Mouse (Mus musculus) bone marrow macrophage, adult 2 months (primary cell): ENCODE measurements around the gene Cdpf1. TPM values are rescaled to one million over a fixed set of nuclear protein-coding genes. Genes with fewer than 3 reads are reported as not detected.

Experiments used
- H3K27ac ChIP-seq: 2 replicates; pipeline ENCODE4 v1.5.1; 2012; ENCODE audit warnings: low read depth, low read length; ENCODE audit not compliant: insufficient read depth
- H3K4me1 ChIP-seq: 2 replicates; pipeline ENCODE4 v1.6.1; 2012; ENCODE audit warnings: low read length; ENCODE audit not compliant: control insufficient read depth, insufficient read depth
- H3K4me3 ChIP-seq: 2 replicates; pipeline ENCODE4 v1.5.1; 2012; ENCODE audit warnings: mild to moderate bottlenecking, low read length, moderate library complexity; ENCODE audit not compliant: insufficient read depth
- CTCF ChIP-seq: IDR thresholded peaks from 2 replicates; pipeline ENCODE4 v1.5.1; 2012; ENCODE audit warnings: low read depth, mild to moderate bottlenecking, low read length, moderate library complexity
- POLR2A ChIP-seq: IDR thresholded peaks from 2 replicates; pipeline ENCODE4 v1.6.1; 2012; ENCODE audit warnings: mild to moderate bottlenecking, low read depth, low read length, borderline replicate concordance
- polyA plus RNA-seq: library from polyadenylated mRNA; stranded (reverse); fragments of >200 nt; gene quantifications from 2 replicates; pipeline ENCODE4 v1.2.4, GENCODE M21; 2012; ENCODE audit not compliant: missing spikeins, insufficient read depth, insufficient read length

The Cdpf1 gene
- polyA plus RNA-seq, 1 experiment = 17.9 TPM

DNA sequence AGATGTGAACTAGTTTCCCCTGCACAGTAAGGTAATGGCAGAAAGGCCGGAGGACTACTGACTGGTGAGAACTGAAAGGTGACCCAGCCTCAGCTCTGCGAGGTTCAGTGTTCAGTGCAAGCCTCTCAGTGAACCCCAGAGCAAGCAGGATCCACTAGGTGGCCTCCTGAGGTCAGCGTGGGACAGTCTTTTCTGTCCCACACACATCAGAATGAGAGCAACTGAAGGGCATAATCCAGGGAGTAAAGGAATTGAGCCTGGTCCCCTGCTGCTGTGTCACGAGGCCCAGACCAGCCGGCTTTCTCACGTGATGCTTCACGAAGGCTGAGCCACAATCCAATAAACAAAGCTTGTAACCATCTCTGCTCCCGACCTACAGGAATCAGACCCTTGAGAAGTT, 3.1 kb downstream of the Cdpf1 start:
- Histone ChIP-seq H3K4me3 (no peak overlapping the region), H3K4me1 (peaks cover 5% of the 10 kb centered on the region; the same call in 1 of the 2 replicates), H3K27ac (no peak overlapping the region)
- no peak for TF ChIP-seq CTCF
- no peak for TF ChIP-seq POLR2A

DNA sequence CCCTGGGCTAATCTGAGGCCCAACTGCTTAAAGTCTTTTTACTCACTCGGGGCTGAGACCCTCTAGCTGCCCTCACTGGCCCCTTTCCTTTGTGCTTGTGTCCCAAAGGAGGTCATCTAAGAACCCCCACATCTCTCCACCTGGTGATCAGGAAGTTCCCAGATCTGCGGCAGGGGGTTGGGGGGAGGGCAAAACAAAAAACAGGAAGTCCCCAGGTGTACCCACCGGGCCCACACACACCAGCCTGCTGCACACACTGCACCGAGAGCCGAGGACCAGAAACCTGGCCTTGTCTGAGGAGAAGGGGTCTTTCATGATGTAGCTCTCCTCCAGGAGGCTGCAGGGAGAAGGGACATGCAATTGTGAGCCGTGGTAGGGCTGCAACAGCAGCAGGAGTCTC, 3.5 kb downstream of the Cdpf1 start:
- Histone ChIP-seq H3K27ac (no peak overlapping the region), H3K4me1 (peaks cover 5% of the 10 kb centered on the region; the same call in 1 of the 2 replicates), H3K4me3 (no peak overlapping the region)
- TF ChIP-seq POLR2A = no peak
- TF ChIP-seq CTCF = no peak

- H3K27ac ChIP-seq = no peak overlapping the region
- H3K4me1 ChIP-seq = peaks cover 5% of the 10 kb centered on the region; the same call in 1 of the 2 replicates
- no peak for TF ChIP-seq CTCF
- TF ChIP-seq POLR2A = no peak
- H3K4me3 ChIP-seq = no peak overlapping the region
These were observed 4.1 kb downstream of the Cdpf1 start for GRCm38 (mm10) chr15:85807404-85807803.

DNA sequence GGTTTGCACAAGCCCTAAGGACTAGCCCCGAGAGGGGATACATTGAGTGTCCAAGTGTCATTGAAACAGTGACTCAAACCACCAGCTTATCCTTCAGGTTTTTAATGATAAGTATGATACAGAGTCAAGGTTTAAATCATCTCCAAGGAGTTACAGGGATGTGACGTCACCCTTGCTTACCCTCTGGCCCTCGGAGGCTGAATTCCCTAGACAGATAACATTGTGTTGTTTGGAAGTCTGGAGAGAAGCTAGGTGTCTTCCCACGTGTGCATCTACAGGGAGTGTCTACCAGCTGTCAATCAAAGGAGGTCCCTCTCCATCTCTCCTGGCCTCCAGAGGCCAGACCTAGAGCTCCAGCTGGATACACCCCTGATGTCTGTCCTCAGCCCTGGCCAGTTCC, 4.6 kb downstream of the Cdpf1 start:
- TF ChIP-seq CTCF (no peak), POLR2A (no peak)
- Histone ChIP-seq H3K4me1 (peaks cover 5% of the 10 kb centered on the region; the same call in 1 of the 2 replicates), H3K27ac (no peak overlapping the region), H3K4me3 (no peak overlapping the region)

- no peaks in the 10 kb centered on the region for H3K4me1 ChIP-seq
- no peak overlapping the region for H3K4me3 ChIP-seq
- no peak for TF ChIP-seq CTCF
- no peak for TF ChIP-seq POLR2A
- no peak overlapping the region for H3K27ac ChIP-seq
These were observed 8.6 kb downstream of the Cdpf1 start for GRCm38 (mm10) chr15:85802931-85803330.

DNA sequence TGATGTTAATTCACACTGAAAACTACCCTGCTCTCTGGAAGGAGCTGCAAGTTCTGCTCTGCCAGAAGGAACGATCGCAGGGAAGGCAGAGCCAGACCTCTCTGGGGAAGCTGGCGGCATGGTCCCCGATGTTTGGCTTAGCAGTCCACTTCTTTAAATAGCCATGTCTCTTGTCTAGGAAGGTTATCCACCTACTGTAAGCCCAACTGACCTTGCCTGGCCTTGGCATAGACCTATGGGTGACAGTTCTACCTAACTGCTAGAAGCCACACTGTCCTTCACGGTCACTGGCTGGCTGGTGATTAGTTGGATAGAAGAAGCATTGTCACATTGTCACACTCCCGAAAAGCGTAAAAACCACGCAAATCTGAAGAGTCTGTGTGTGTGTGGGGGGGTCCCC, 12.8 kb downstream of the Cdpf1 start:
- Histone ChIP-seq H3K4me3 (no peak overlapping the region), H3K27ac (no peak overlapping the region), H3K4me1 (no peaks in the 10 kb centered on the region)
- TF ChIP-seq POLR2A (no peak), CTCF (no peak)

GRCm38 (mm10) chr15:85795516-85795915, 16.0 kb downstream of the Cdpf1 start:
- Histone ChIP-seq H3K4me3 (no peak overlapping the region), H3K4me1 (no peaks in the 10 kb centered on the region), H3K27ac (no peak overlapping the region)
- TF ChIP-seq POLR2A = no peak
- TF ChIP-seq CTCF = no peak

GRCm38 (mm10) chr15:85792819-85793218, 18.7 kb downstream of the Cdpf1 start:
- H3K27ac ChIP-seq = no peak overlapping the region
- no peak for TF ChIP-seq POLR2A
- no peak for TF ChIP-seq CTCF
- H3K4me3 ChIP-seq = no peak overlapping the region
- no peaks in the 10 kb centered on the region for H3K4me1 ChIP-seq

DNA sequence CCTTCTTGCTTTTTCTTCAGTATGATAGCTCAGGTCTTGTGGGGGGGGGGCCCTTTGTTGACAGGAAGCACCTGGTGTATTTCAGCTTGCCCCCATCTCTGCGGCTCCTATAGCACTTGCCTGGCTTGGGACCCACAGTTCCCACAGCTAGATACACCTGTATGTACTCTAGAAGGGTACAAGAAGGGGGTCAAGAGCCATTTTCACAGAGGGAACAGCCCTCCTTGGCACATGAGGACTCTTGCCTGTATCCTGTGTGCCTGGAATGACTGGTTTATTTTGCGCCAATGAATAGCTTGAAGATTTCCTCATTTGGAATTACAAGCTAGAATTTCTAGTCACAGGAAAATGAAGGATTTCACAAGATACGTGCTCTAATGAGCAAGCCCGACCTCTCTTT, 20.0 kb downstream of the Cdpf1 start:
- Histone ChIP-seq H3K27ac (no peak overlapping the region), H3K4me1 (no peaks in the 10 kb centered on the region), H3K4me3 (no peak overlapping the region)
- TF ChIP-seq POLR2A (no peak), CTCF (no peak)

GRCm38 (mm10) chr15:85788633-85789032, 22.9 kb downstream of the Cdpf1 start:
- TF ChIP-seq POLR2A = no peak
- Histone ChIP-seq H3K4me1 (no peaks in the 10 kb centered on the region), H3K4me3 (no peak overlapping the region), H3K27ac (no peak overlapping the region)

GRCm38 (mm10) chr15:85788051-85788450, 23.4 kb downstream of the Cdpf1 start:
- Histone ChIP-seq H3K4me3 (no peak overlapping the region), H3K4me1 (no peaks in the 10 kb centered on the region), H3K27ac (no peak overlapping the region)
- TF ChIP-seq CTCF (no peak), POLR2A (no peak)

GRCm38 (mm10) chr15:85787482-85787881, 24.0 kb downstream of the Cdpf1 start:
- no peak overlapping the region for H3K4me3 ChIP-seq
- no peak overlapping the region for H3K27ac ChIP-seq
- no peaks in the 10 kb centered on the region for H3K4me1 ChIP-seq
- TF ChIP-seq CTCF (no peak), POLR2A (no peak)
